Mouse (Mus musculus) right cerebral cortex, adult 2 months (tissue): ENCODE data around the gene Olfr885.

ENCODE experiments used
- DNase-seq, 2 experiments: peaks; one replicate each; pipeline ENCODE4 v3.0.0; 2021 to 2022; ENCODE audit warnings: low spot score in 2 of 2

Gene Olfr885

DNA sequence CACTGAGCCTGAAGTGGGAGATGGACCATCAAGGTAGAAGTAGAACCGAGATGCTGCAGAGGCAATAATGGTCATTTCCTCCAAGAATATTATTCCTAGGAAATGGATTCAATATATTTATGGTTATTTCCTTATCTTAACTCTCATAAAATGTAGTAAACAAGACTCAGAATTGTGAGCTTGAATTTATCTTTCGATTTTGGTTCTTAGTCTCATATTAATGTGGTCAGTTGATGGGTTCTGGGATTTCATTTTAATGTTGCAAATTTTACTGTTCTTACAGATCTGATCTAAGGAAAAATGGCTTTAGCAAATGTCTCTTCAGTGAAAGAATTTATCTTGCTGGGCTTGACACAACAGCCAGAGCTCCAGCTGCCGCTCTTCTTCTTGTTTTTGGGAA lies at the start of gene Olfr885:
TSS of gene Olfr885 (plus strand) at position 301 of the 400 bp plus-strand sequence.
- no peak for DNase-seq

DNA sequence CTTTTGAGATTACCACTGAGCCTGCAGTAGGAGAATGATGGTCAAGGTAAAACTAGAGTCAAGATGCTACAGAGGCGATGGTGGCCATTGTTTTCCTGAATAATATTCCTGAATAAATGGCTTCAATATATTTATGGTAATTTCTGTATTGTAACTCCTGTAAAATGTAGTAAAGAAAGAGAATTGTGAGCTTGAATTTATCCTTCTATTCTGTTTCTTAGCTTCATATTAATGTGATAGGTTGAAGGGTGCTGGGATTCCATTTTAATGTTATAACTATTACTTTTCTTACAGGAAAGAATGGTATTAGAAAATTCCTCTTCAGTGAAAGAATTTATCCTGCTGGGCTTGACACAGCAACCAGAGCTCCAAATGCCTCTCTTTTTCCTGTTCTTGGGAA lies 35.6 kb upstream of the Olfr885 start, which contains the start of gene Olfr883:
TSS of gene Olfr883 (plus strand) at position 301 of the 400 bp plus-strand sequence.
- no peak for DNase-seq

DNA sequence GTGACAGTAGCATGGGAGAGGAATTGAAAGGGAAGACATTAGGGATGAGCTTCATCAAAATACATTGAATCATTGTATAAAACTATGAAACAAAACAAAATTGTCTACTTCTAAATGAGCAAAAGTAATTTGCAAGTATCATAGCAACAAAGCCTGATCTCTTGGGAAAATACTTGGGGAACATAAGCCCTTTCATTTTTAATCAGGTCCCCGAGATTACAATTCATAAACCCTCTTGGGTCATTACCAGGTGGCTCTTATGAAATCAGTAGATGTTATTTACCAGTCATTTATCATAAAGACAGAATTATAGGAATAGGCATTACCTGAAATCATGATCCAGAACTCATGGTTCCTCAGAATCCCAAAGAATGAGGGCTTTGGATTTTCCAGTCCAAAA lies 14.9 kb upstream of the Olfr885 start, which contains the start of gene Olfr884:
TSS of gene Olfr884 (plus strand) at position 301 of the 400 bp plus-strand sequence.
- no peak for DNase-seq

DNA sequence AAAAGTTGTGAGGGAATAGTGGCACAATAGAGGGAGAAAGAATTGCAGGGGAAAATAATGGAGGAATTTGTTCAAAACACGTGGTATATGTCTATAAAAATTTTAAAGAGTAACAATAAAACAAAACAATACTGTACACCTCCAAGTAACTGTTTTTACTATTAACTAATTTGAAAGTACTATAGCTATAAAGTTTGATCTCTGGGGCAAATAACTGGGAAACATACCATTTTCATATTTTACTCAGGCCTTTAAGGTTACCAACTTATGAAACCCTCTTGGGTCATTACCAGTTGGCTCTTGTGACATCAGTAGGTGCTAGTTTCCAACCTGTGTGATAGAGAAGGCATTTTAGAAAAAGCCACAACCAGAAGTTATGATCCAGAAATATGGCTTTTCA lies 22.6 kb downstream of the Olfr885 start, which contains the start of gene Olfr887:
TSS of gene Olfr887 (plus strand) at position 301 of the 400 bp plus-strand sequence.
- no peak for DNase-seq

DNA sequence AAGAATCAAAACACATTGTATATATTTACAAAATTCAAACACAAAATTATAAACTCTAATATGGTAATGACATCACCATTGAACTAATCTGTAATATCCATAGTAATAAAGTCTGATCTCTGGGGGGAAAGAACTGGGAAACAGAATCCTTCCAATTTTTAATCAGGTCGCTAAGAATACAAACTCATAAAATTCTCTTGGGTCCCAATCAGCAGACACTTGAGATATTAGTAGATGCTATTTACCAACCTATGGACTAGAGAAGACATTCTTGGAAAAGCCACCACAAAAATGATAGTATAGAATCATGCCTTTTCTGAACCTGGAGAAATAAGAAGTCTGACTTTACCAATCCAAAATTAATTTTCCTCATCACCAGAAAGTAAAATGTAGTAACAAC lies 46.7 kb downstream of the Olfr885 start, which contains the start of gene Olfr888:
TSS of gene Olfr888 (plus strand) at position 301 of the 400 bp plus-strand sequence.
- no peak for DNase-seq
